Mouse (Mus musculus) lung, adult 18-20 months (tissue): ENCODE measurements around the gene Gas2l2.

Source experiments
- DNase-seq, 2 experiments: peaks; one replicate each; pipeline ENCODE4 v3.0.0; 2022; ENCODE audit warnings: mixed read lengths in 2 of 2

Gas2l2 gene

DNA sequence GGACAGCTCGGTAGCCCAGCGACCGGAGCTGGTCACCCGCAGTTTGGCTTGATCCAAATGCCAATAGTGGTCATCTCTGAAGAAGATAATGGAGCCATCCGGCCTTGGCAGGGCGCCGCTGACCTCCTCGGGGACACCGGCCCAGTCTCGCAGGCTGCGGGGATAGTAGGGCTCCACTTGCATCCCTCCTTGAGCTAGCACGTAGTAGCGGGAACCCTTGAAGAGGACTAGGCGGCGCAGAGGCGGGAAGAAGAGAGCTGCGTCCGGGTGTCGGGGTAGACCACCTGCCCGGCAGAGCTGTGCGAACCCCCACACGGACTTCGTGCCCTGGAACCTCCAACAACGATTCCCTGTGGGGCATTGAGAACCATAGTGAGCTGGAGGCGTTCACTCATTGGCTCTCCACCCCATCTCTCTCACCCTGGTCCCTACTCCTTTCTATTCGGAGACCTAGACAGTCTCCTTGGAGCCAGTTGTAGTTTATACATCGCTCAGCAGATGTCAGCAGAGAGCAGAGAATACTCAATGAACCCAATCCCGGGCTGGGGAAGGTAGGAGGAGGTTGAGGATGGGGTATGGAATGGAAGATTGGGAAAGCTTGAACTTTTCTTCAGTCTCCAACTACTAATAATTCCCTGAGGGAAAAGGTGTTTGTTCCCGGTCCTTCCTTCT, 13.5 kb upstream of the Gas2l2 start:
- peak; percentile 66 to 78 for DNase-seq

DNA sequence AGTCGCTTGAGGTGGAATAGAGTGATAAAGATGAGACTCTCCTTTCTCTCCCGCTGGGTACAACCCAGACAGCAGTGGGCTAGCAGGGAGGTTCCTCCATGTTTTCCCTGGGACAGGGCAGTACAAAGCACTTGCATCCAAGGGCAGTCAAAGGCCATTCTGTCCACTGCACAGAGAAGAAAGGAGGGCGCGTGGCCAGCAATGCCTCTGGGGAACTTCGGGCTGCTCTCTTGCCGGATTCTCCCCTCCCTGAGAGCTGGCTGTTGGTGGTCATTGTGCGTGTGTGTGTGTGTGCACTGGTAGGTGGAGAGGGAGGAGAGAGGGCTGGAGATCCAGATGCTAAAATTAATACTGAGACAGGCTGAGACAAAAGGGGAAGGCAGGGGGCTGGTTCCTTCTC, 12.0 kb upstream of the Gas2l2 start:
- DNase-seq, result no peak

DNA sequence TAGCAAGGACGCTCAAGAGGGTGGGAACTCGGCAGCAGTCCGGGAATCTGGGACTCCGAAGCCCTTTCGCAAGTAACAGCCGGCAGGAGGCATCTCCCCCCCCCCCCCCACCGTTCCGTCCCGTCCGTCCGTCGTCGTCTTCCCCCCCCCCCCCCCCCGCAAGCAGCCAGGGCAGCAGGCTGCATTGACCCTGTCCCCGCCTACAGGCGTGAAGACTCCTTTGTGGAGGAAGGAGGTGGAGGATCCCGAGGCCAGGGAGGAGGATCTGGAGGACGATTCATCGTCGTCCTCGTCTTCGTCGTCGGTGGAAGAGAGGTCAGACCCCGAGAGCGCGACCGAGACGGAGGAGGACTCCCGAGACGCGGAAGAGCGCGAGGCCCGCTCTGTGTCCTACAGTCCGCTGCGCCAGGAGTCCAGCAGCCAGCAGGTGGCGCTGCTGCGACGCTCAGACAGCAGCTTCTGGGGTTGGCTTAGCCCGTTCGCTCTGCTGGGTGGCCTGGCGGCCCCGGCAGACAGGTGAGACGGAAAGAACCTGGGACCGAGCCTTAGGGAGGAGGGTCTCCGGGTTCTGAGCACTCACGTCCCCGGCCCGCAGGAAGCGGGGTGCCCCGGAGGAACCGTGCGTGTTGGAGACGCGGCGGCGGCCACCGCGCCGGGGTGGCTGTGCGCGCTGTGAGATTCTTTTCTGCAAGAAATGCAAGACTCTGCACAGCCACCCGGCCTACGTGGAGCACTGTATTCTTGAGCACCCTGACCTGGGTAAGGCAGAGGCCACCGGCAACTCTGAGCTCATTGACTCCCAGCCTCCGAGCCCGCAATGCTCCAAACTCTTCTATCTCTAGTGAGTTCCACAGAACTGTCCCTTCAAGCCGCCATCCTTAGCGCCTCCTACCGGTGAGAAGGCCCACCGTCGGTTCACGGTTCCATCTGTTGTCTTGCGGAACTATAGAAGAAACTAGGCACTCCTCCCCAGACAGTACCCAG, 11.1 kb upstream of the Gas2l2 start:
- peak; percentile 83 to 85 for DNase-seq

DNA sequence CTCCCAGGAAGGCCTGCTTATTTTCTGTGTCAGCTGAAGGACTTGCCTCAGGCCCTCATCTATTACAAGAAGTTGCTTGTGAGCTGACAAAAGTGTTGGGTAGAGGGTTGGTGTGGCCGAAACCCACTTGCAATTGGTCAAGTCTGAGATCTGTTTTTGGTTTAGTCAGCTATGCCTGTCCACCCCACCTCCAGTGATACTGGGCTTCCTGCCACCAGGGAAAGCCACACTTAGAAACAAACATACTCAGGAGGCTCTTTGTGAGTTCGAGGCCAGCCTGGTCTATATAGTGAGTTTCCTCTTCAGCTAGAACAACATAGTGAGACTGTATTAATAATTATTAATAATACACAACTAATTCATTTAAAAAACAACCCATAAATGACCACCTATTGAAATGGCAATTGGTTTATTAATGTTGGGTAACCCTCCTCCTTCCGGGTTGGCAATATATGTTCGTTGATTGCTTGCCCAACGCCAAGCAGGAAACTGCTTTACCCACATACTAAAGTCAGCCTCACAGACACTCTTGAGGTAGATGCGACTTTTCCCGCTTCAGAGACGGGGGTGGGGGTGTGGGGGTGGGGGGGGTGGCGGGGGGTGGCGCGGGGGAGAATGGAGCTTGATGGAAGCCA, 10.3 kb upstream of the Gas2l2 start:
- DNase-seq, result no peak

DNA sequence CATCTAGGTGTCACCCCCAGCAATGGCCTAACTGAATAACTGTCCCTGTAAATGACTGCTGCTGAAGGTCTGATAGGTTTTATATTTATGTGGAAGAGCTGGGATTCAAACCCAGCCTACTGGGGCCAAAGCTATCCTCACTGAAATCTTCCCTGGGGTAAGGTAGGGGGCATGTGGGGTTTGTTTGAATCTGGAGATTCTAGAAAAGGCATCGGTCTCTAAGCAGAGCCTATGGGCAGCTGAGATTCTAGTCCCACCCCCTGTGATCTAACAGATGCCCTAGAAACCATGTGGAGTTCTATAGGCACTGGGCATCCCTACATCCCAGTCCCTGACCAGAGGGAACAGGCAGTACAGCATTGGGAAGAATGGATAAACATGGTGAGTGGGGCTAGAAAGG, 8.1 kb upstream of the Gas2l2 start, which contains the start of gene 1700020L24Rik:
Gene 1700020L24Rik (plus strand): TSS at position 301 of the 400 bp plus-strand sequence.
- DNase-seq, result no peak

DNA sequence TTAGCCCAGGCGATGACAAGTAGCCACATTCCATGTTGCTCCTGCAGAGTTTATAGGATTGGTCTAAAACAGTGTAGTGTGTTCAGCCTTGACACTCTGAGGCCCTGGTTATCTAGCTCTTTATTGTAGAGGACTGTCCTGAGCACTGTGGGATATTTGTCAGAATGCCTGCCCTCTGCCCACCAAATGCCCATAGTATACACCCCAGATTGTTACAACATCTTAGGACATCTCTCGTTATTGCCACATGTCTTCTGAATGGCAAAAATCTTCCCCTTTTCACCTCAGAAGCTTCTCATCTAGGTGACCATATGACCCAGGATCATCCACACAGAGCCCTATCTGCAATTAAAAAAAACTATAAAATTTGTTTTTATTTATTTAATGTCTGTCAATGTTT, 3.3 kb upstream of the Gas2l2 start:
- DNase-seq, result no peak

DNA sequence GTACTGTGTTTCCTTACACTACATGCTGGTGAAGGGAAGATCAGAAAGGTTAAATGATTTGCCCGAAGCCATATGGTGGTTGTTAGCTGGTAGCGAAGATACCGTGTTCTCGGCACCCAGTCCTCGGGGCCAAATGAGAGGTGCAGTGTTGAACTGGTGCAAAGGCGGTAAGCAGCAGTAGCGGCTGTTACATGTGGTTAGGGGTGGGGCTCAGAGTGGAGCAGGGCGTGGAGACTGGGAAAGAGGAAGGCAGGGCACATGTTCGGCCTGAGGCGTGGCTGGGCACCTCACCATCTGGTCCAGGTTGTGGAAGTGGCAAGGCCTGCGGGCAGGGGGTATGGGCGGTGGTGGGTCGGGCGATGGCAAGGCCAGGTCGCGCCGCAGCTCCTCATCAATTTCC, 2.3 kb downstream of the Gas2l2 start:
- DNase-seq, result peak; percentile 46 to 48

DNA sequence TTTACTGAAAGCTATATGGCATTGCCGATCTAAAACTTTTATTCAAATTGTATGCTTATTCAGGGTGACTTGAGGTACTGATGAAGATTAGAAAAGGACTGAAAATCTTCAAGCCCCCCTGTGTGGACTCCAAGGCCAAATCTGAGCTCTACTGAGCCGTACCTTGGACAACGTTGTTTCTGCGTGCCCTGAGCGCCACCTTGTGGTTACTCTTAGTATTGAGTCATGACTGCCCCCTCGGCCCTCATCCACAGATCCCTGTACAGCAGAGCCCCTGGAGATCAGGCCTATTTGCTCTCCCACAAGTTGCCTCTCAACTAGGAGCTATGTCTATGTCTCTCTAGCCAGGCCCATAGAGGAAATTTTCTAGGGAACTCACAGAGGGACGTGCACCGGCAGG, 4.6 kb downstream of the Gas2l2 start:
- DNase-seq, result peak; percentile 51 to 59

DNA sequence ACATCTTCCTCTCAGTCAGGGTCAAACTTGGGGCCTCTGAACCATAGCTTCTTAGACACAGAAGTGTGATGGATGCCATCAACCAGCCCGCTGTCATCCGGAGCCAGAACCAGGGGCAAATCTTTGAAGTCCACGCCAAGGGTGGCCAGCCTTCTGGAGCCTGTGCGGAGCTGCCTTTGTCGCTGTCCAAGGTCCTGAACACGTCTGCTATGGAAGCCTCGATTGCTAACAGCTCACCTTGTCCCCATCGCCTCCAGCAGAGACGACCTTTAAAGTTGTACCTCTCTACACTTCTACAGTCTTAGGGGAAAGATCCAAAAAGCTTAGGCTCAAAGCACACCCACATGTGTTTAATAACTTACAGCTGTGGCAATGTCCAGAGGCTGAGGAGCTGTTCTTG, 8.0 kb downstream of the Gas2l2 start:
- peak; percentile 46 to 54 for DNase-seq

DNA sequence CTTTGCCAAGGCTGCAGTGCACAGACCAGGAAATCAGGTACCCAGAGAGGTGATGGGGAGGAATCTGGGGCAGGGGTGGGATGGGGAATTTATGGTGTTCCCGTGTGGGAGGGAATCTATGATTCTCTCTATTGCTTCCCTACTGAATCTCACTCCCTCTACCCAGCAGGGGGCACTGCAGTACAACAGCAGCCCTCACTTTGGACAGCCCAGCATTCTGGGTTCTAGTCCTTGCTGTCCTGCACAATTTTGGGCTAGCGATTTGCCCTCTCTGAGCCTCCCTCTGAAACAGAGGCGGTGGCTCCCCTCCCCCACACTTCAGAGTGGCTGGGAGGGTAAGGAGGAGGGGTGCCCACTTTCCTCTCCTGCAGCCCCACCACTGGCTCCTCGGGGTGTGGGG, 8.9 kb downstream of the Gas2l2 start:
- no peak for DNase-seq

DNA sequence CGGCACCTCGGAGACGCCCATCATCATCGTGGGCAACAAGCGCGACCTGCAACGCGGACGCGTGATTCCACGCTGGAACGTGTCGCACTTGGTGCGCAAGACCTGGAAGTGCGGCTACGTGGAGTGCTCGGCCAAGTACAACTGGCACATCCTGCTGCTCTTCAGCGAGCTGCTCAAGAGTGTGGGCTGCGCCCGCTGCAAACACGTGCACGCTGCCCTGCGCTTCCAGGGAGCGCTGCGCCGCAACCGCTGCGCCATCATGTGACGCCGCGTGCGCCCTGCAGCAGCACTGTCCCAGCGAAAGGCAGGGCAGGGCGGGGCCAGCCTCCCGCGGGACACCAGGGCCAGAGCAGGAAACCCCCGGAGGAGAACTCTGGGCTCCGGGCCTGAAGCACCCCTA, 10.7 kb downstream of the Gas2l2 start:
- peak; percentile 20 to 49 for DNase-seq

DNA sequence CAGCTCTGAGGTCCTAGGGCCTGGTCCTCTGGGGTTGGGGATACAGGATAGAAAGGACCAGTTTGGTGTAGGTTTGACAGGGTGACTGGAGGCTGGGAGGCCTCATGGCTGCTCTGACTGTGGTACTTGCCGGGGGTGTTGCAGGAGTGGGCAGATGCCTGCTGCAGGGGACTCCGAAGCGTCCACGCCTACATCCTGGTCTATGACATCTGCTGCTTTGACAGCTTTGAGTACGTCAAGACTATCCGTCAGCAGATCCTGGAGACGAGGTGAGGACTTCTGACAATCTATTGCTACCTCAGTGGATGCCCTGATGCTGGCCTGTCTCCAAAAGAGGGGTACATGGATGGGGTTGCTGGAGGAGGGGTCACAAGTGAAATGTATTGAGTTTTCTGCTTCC, 11.5 kb downstream of the Gas2l2 start:
- DNase-seq, result no peak

DNA sequence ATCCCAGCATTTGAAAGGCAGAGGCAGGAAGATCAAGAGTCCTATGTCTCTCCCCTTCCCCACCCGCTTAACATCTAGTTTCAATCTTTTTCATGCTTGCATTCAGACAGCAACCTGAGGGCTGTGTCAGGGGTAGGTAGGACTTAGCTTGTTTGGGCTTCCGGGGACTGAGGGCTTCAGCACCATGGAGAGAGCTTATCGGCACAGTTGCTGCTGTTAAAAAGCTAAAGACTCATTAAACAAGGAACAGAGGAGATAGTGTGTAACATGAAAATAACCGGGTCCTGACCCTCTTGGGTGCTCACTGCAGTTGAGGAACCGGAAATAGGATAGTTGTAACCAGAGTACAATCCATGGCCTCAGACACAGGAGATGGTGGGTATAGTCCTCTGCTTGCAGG, 12.2 kb downstream of the Gas2l2 start:
- DNase-seq, result peak; percentile 51 to 65

DNA sequence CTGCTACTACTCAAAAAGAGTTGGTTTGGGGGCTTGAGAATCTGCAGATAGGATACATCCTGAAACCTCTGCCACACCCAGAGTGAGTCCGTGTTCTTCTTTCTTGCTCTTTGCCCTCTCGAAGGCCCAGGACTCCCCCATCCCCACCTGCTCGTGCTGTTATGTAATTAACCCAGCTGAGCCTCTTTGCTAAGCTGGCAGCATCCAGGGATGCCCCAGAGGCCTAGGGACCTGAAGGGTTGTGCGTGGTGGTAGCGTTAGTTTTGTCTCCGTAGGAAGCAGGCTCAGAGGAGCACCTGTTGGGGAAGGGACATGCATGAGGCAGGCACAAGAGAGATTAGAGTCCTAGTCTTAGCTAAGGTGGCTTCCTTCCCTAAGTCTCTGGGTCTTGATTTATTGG, 18.7 kb downstream of the Gas2l2 start:
- no peak for DNase-seq

DNA sequence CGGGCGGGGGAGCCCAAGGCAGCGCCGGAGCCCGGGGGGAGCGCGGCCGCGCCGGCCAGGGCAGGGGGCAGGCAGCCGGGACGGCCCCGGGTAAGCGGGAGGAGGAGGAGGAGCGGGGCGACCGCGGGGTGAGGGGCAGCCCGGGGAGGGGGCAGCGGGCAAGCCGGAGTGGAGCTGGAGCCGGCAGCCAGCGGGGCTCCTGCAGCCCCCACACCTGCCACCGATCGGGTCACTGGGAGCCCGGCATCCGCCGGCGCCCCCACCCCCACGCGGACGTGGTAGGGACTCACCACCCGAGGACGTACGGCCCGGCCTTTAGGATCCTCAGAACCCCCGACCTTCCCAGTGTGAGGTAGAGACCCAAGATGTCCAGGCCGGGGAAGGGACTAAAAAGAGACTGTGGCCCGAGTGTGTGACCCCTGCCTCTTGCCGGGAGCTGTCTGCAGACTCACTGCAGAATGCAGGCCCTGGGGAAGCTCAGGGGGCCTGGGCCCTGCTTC, 19.4 kb downstream of the Gas2l2 start:
- no peak for DNase-seq

DNA sequence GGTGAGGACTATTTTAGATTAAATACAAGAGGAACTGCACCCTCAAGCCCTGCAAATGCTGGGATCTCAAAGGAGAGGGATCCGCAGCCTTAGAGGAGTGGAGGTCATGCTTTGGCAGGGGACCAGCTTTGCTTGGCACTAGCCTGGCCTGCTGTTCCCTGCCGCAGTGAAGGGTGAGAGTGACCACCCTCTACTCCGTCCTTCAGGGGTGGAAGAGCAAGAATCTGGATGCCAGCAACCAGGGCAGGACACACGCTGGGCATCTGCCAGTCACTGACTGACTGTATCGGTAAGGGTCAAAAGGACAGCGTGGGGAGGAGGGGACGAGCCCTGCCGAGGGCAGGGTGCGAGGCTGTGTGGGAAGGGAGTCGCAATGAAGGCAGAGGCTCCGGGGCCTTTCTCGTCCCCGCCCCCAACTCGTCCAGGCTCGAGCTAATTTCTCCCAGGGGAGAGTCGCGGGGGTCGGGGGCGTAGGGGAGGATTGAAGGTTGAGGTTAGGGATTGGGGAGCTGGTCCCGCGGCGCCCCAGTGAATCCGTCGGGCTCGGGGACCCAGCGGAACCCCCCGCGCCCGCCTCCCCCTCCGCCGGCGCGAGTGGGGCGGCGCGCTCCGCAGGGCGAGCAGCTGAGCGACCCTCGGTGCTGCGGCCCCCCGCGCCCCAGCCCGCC, 20.0 kb downstream of the Gas2l2 start, which contains the start of gene Rasl10b:
Gene Rasl10b (plus strand): TSS at position 51 of the 668 bp plus-strand sequence.
- no peak for DNase-seq

DNA sequence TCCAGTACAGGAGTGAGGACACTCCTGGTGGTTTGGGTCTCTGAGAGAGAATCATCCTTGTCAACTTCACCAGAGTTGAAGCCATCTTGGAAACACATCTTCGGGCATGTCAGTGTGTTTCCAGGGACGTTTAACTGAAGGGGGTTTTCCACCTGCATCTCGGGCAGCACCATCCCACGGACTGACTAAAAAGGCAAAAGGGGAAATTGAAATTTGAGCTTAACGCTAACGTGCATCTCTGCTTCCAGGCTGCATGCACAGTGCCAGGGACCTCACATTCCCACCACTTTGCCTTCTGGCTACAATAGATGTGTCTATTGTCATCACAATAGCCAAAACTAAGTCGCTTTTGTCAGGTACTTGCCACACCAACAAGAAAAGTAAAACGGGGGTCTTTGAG, 21.0 kb downstream of the Gas2l2 start:
- no peak for DNase-seq

DNA sequence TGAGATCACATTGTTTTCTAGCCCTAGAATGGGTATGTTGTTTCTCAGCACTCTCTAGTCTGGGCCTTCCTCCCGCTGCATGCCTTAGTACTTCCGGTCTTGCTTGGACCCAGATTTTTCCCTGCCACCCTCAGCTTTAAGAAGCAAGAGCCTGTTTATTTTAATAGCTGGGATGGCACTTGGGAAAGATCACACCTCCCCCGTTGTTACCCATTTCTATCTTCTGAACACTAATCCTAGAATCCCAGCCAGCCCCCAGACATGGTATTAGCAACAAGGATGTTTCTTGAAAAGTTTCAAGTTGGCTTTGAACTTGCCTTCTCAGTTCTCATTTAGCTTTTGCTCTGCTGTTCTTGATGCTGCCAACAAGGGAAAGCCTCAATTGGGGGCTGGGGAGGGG, 22.9 kb downstream of the Gas2l2 start:
- no peak for DNase-seq

DNA sequence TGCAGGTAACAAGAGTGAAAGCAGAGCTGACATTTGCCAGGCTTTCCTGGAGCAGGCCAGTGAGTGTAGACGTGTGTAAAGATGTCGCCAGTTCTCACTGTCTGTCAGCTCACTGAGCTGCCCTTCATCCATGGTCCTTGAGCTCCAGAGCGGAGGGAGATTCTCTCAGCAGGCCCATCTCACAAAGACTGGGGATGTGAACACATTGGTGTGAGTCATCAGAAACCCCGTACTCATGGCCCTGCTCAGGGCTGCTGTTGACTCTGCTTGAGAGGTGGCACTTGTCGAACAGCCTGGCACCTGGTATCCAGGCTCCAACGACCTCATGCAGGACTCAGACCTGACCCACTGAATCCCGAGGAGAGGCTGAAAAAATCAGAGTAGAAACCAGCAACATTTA, 25.5 kb downstream of the Gas2l2 start:
- DNase-seq, result no peak

DNA sequence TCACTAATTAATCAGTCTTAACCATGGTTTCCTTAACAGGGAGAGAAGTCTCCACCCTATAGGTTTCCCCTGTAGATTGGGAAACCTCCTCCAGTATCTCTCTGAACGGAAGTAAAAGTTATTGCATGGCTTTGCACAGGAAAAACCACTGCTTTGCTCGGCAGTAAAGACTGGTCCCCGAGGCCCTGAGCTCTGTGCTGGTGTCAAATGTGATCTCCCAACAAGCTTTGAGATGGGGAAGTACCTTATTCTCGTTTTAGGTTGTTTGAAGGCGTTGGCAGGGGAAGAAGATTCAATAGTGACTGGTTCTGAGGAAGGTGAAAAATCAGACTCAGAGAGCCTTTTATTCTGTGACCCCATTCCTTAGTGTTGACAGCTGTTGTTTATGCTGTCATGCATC, 30.5 kb downstream of the Gas2l2 start:
- no peak for DNase-seq

DNA sequence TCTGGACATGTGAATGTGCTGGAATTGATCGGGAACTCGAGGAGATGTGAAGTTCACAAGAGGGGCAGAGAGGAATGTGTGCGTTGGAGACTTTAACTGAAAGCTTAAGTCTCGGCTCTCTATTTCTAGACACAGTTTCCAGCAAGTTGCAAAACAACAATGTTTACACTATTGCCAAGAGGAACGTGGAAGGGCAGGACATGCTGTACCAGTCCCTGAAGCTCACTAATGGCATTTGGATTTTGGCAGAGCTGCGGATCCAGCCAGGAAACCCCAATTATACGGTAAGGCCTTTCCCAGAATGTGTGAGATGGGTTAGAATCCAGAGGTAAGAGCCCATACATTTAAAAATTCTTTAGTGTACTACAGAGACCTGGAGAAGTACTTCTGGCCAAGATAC, 31.6 kb downstream of the Gas2l2 start:
- DNase-seq, result peak; percentile 27 to 52

DNA sequence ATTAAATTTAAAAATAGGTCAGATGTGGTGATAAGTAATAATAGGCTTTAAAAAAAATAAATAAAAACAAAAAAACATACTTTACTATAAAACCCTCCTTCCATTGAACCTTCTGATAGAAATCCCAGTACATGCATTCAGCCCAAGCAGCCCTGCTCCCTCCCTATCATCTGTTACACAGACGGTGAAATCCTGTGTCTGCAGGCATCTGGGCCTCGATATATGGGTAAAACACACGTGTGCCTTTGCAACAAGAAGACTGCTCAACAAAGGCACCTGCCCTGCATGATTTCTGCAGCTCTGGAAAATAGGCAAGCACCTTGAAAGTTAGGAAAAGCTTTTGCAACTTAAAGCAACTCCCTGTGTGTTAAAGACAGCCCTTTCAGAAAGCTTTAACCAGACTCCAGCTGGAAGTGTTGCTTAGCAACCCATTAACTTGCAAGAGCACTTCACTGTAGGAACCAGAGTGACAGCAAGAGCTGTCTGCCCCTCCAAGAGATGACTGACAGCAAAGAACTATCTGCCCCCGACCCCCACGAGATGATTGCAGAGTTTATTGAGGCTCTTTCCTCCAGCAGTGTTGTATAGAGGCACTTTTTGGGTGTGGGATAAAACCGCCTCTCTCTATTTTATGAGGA, 34.3 kb downstream of the Gas2l2 start:
- no peak for DNase-seq
